Mouse (Mus musculus) myocyte (in vitro differentiated cells): ENCODE data around the gene Pde6d. TPM values are rescaled to one million over a fixed set of nuclear protein-coding genes. Genes with fewer than 3 reads are reported as not detected.
"Not testable (repeated sequence)": the region's sequence is repeated elsewhere in the genome, so short reads cannot be mapped to it uniquely, and the experiment has no call there.

ENCODE experiments used
- H3K27me3 ChIP-seq: one replicate; pipeline ENCODE4 v1.6.1; 2011; ENCODE audit not compliant: control insufficient read depth, insufficient read depth, insufficient read length
- H3K36me3 ChIP-seq: one replicate; pipeline ENCODE4 v1.6.1; 2011; ENCODE audit not compliant: control insufficient read depth, insufficient read depth
- H3K4me2 ChIP-seq: one replicate; pipeline ENCODE4 v1.6.1; 2011; ENCODE audit warnings: low read depth, control low read depth
- H3K4me3 ChIP-seq: one replicate; pipeline ENCODE4 v1.5.1; 2011; ENCODE audit warnings: mild to moderate bottlenecking, control low read depth, moderate library complexity
- H3K79me2 ChIP-seq: one replicate; pipeline ENCODE4 v1.6.1; 2011; ENCODE audit not compliant: control insufficient read depth, insufficient read depth
- H3ac ChIP-seq: one replicate; pipeline ENCODE4 v1.6.1; 2011; ENCODE audit not compliant: control insufficient read depth, insufficient read length
- CEBPB ChIP-seq: IDR thresholded peaks from 2 replicates; pipeline ENCODE4 v1.6.1; 2011; ENCODE audit warnings: mild to moderate bottlenecking, moderate library complexity; ENCODE audit not compliant: poor library complexity, insufficient read depth, severe bottlenecking
- E2F4 ChIP-seq: IDR thresholded peaks from one replicate; pipeline ENCODE4 v1.6.1; 2011; ENCODE audit warnings: mild to moderate bottlenecking, control low read depth, moderate library complexity; ENCODE audit not compliant: insufficient read depth
- MAX ChIP-seq: IDR thresholded peaks from one replicate; pipeline ENCODE4 v1.6.1; 2011; ENCODE audit warnings: low read depth, mild to moderate bottlenecking, control low read depth
- MYOD1 ChIP-seq, 3 experiments: IDR thresholded peaks; one replicate each; pipeline ENCODE4 v1.6.1; 2011; ENCODE audit warnings: control low read depth in 2 of 3, low read depth in 2 of 3, mild to moderate bottlenecking in 2 of 3, moderate library complexity in 1 of 3; ENCODE audit not compliant: insufficient read length in 2 of 3, control insufficient read depth in 1 of 3
- MYOG ChIP-seq, 3 experiments: IDR thresholded peaks; one replicate each; pipeline ENCODE4 v1.6.1; 2011; ENCODE audit warnings: control low read depth in 2 of 3, low read depth in 2 of 3, mild to moderate bottlenecking in 2 of 3; ENCODE audit not compliant: insufficient read length in 2 of 3, control insufficient read depth in 1 of 3, insufficient read depth in 1 of 3
- POLR2A ChIP-seq: IDR thresholded peaks from one replicate; pipeline ENCODE4 v1.6.1; 2011; ENCODE audit warnings: low read depth, mild to moderate bottlenecking, control low read depth, moderate library complexity; ENCODE audit not compliant: insufficient read length
- POLR2AphosphoS2 ChIP-seq: IDR thresholded peaks from one replicate; pipeline ENCODE4 v1.6.1; 2011; ENCODE audit warnings: low read depth, control low read depth; ENCODE audit not compliant: insufficient read length
- REST ChIP-seq: IDR thresholded peaks from one replicate; pipeline ENCODE4 v1.6.1; 2011; ENCODE audit warnings: mild to moderate bottlenecking, control low read depth, moderate library complexity; ENCODE audit not compliant: insufficient read depth, insufficient read length
- SRF ChIP-seq: IDR thresholded peaks from one replicate; pipeline ENCODE4 v1.6.1; 2011; ENCODE audit warnings: low read depth; ENCODE audit not compliant: control insufficient read depth, insufficient read length
- TCF12 ChIP-seq: IDR thresholded peaks from one replicate; pipeline ENCODE4 v1.6.1; 2011; ENCODE audit warnings: mild to moderate bottlenecking, control low read depth; ENCODE audit not compliant: poor library complexity, insufficient read depth, severe bottlenecking
- TCF3 ChIP-seq: IDR thresholded peaks from one replicate; pipeline ENCODE4 v1.6.1; 2011; ENCODE audit warnings: low read depth, control low read depth; ENCODE audit not compliant: insufficient read length
- USF1 ChIP-seq: IDR thresholded peaks from one replicate; pipeline ENCODE4 v1.6.1; 2011; ENCODE audit warnings: low read depth, mild to moderate bottlenecking, control low read depth, moderate library complexity
- polyA plus RNA-seq: library from polyadenylated mRNA; unstranded; fragments of >200 nt; fragmentation: generic; extraction: Trizol; gene quantifications from one replicate; pipeline ENCODE4 v1.2.1, GENCODE M21; 2012; ENCODE audit warnings: missing spikeins

Pde6d gene
- polyA plus RNA-seq, 1 experiment = 50.0 TPM

GRCm38 (mm10) chr1:86520361-86520760 lies 62.1 kb downstream of the Pde6d start:
- TF ChIP-seq TCF3 (no peak), MYOD1 (IDR thresholded peaks at IDR 0.05; ENCODE audit: control insufficient read depth in 1 of 3, insufficient read length in 2 of 3, low read depth in 2 of 3) (no peak), CEBPB (no peak), POLR2A (no peak), E2F4 (no peak), MAX (no peak), MYOG (IDR thresholded peaks at IDR 0.05; ENCODE audit: control insufficient read depth in 1 of 3, insufficient read depth in 1 of 3, insufficient read length in 2 of 3, low read depth in 2 of 3) (no peak), USF1 (no peak), TCF12 (no peak), SRF (no peak), REST (no peak), POLR2AphosphoS2 (no peak)

GRCm38 (mm10) chr1:86517076-86517475 lies 65.4 kb downstream of the Pde6d start:
- H3K27me3 ChIP-seq = no peaks in the 10 kb centered on the region
- TF ChIP-seq REST = no peak
- no peak for TF ChIP-seq USF1
- TF ChIP-seq SRF = no peak
- no peak for TF ChIP-seq MAX
- TF ChIP-seq TCF12 = no peak
- no peak for TF ChIP-seq E2F4
- no peak for TF ChIP-seq POLR2AphosphoS2
- no peak for TF ChIP-seq POLR2A
- peak in 2 of 3 experiments; percentile 50 to 63 for TF ChIP-seq MYOD1 (IDR thresholded peaks at IDR 0.05; ENCODE audit: control insufficient read depth in 1 of 3, insufficient read length in 2 of 3, low read depth in 2 of 3)
- no peak for TF ChIP-seq TCF3
- peak in 1 of 3 experiments; percentile 59 for TF ChIP-seq MYOG (IDR thresholded peaks at IDR 0.05; ENCODE audit: control insufficient read depth in 1 of 3, insufficient read depth in 1 of 3, insufficient read length in 2 of 3, low read depth in 2 of 3)
- TF ChIP-seq CEBPB = no peak

More at GRCm38 (mm10) chr1:86520361-86520760, 62.1 kb downstream of the Pde6d start:
- H3K36me3 ChIP-seq = no peaks in the 10 kb centered on the region
- H3K4me3 ChIP-seq = no peak overlapping the region
- H3K27me3 ChIP-seq = no peaks in the 10 kb centered on the region
- no peaks in the 10 kb centered on the region for H3K79me2 ChIP-seq
- no peak overlapping the region for H3K4me2 ChIP-seq
- no peak overlapping the region for H3ac ChIP-seq

GRCm38 (mm10) chr1:86515715-86516410 lies 66.6 kb downstream of the Pde6d start:
- Histone ChIP-seq H3K4me3 (no peak overlapping the region), H3K36me3 (no peaks in the 10 kb centered on the region)

More at GRCm38 (mm10) chr1:86517076-86517475, 65.4 kb downstream of the Pde6d start:
- Histone ChIP-seq H3K4me2 (no peak overlapping the region), H3K79me2 (no peaks in the 10 kb centered on the region), H3K36me3 (no peaks in the 10 kb centered on the region), H3K4me3 (no peak overlapping the region), H3ac (no peak overlapping the region)

GRCm38 (mm10) chr1:86513031-86513430 lies 69.4 kb downstream of the Pde6d start:
- not testable (repeated sequence) for H3ac ChIP-seq, H3K4me2 ChIP-seq, H3K27me3 ChIP-seq, H3K79me2 ChIP-seq, H3K4me3 ChIP-seq, H3K36me3 ChIP-seq

More at GRCm38 (mm10) chr1:86515715-86516410, 66.6 kb downstream of the Pde6d start:
- H3ac ChIP-seq = no peak overlapping the region
- H3K79me2 ChIP-seq = no peaks in the 10 kb centered on the region
- TF ChIP-seq MYOD1 (IDR thresholded peaks at IDR 0.05; ENCODE audit: control insufficient read depth in 1 of 3, insufficient read length in 2 of 3, low read depth in 2 of 3) (no peak), E2F4 (no peak), USF1 (no peak), MYOG (IDR thresholded peaks at IDR 0.05; ENCODE audit: control insufficient read depth in 1 of 3, insufficient read depth in 1 of 3, insufficient read length in 2 of 3, low read depth in 2 of 3) (no peak), TCF12 (no peak), CEBPB (no peak), POLR2AphosphoS2 (no peak), TCF3 (no peak), REST (no peak), POLR2A (no peak), MAX (no peak)
- H3K4me2 ChIP-seq = no peak overlapping the region
- no peaks in the 10 kb centered on the region for H3K27me3 ChIP-seq

GRCm38 (mm10) chr1:86512154-86512720 lies 70.2 kb downstream of the Pde6d start:
- H3K79me2 ChIP-seq = no peaks in the 10 kb centered on the region
- no peak for TF ChIP-seq USF1
- no peak for TF ChIP-seq MAX
- no peak for TF ChIP-seq TCF3
- no peak for TF ChIP-seq E2F4
- no peak for TF ChIP-seq TCF12
- TF ChIP-seq POLR2AphosphoS2 = no peak
- no peak for TF ChIP-seq REST
- TF ChIP-seq MYOD1 (IDR thresholded peaks at IDR 0.05; ENCODE audit: control insufficient read depth in 1 of 3, insufficient read length in 2 of 3, low read depth in 2 of 3) = no peak
- no peak for TF ChIP-seq POLR2A
- TF ChIP-seq CEBPB = no peak
- no peak for TF ChIP-seq SRF
- no peak for TF ChIP-seq MYOG (IDR thresholded peaks at IDR 0.05; ENCODE audit: control insufficient read depth in 1 of 3, insufficient read depth in 1 of 3, insufficient read length in 2 of 3, low read depth in 2 of 3)
- no peak overlapping the region for H3ac ChIP-seq
- no peaks in the 10 kb centered on the region for H3K36me3 ChIP-seq
- no peaks in the 10 kb centered on the region for H3K27me3 ChIP-seq
- no peak overlapping the region for H3K4me3 ChIP-seq
- H3K4me2 ChIP-seq = no peak overlapping the region
